Mouse (Mus musculus) MEL (cell line): ENCODE measurements at regions not wholly inside any gene's neighbourhood (a gene's known extent, or its start where the extent isn't known, plus 50 kb on each side); places are given as distances from the start of the nearest gene placed in this dataset.

Source experiments
- DNase-seq: peaks from one replicate; pipeline ENCODE4 v3.0.0; 2011; ENCODE audit warnings: low read depth, low spot score
- H3K27ac ChIP-seq: 2 replicates; pipeline ENCODE4 v1.5.1; 2012; ENCODE audit warnings: low read depth, mild to moderate bottlenecking, control low read depth, low read length, moderate library complexity; ENCODE audit not compliant: control insufficient read depth
- H3K27me3 ChIP-seq, 2 experiments: fragments of 150-350 bp in 1 of 2; sonication (generic) in 1 of 2; 2 replicates each; pipeline ENCODE4 v1.6.1; 2012; ENCODE audit warnings: low read length in 2 of 2, mild to moderate bottlenecking in 2 of 2, improper control_type of control experiment in 1 of 2, moderate library complexity in 1 of 2; ENCODE audit not compliant: insufficient read depth in 2 of 2, control insufficient read depth in 1 of 2
- H3K36me3 ChIP-seq, 2 experiments: 2 replicates each; pipeline ENCODE4 v1.6.1; 2012 to 2014; ENCODE audit warnings: low read length in 2 of 2, improper control_type of control experiment in 1 of 2, inconsistent platforms in 1 of 2, mild to moderate bottlenecking in 1 of 2; ENCODE audit not compliant: insufficient read depth in 2 of 2, control insufficient read depth in 1 of 2
- H3K4me1 ChIP-seq, 2 experiments: fragments of 150-350 bp in 1 of 2; sonication (generic) in 1 of 2; 2 replicates each; pipeline ENCODE4 v1.6.1; 2012; ENCODE audit warnings: low read length in 2 of 2, improper control_type of control experiment in 1 of 2, mild to moderate bottlenecking in 1 of 2; ENCODE audit not compliant: insufficient read depth in 2 of 2, control insufficient read depth in 1 of 2
- H3K4me3 ChIP-seq, 2 experiments: fragments of 150-350 bp in 1 of 2; sonication (generic) in 1 of 2; 2 replicates each; pipeline ENCODE4 v1.5.1; 2012; ENCODE audit warnings: low read depth in 2 of 2, low read length in 2 of 2, mild to moderate bottlenecking in 2 of 2, moderate library complexity in 2 of 2, control low read depth in 1 of 2, improper control_type of control experiment in 1 of 2; ENCODE audit not compliant: control insufficient read depth in 1 of 2, insufficient read depth in 1 of 2
- H3K79me2 ChIP-seq: 2 replicates; pipeline ENCODE4 v1.6.1; 2012; ENCODE audit warnings: mild to moderate bottlenecking, low read length, moderate library complexity; ENCODE audit not compliant: control insufficient read depth, poor library complexity, insufficient read depth
- H3K9ac ChIP-seq: 2 replicates; pipeline ENCODE4 v1.6.1; 2012; ENCODE audit warnings: low read depth, mild to moderate bottlenecking, control low read depth, low read length, moderate library complexity; ENCODE audit not compliant: control insufficient read depth, poor library complexity, severe bottlenecking
- H3K9me3 ChIP-seq: fragments of 150-350 bp; sonication (generic); replicated peaks from 2 replicates; pipeline ENCODE4 v1.6.1; 2012; ENCODE audit warnings: mild to moderate bottlenecking, low read length, improper control_type of control experiment, moderate library complexity; ENCODE audit not compliant: insufficient read depth
- CHD1 ChIP-seq: IDR thresholded peaks from 2 replicates; pipeline ENCODE4 v1.6.1; 2012; ENCODE audit warnings: low read depth, mild to moderate bottlenecking, inconsistent platforms, low read length, improper control_type of control experiment
- CHD2 ChIP-seq: IDR thresholded peaks from 2 replicates; pipeline ENCODE4 v1.6.1; 2011; ENCODE audit warnings: low read length, improper control_type of control experiment
- CTCF ChIP-seq, 3 experiments: IDR thresholded peaks in 2 of 3; conservative IDR thresholded peaks in 1 of 3; 2 replicates each; pipeline ENCODE4 v1.5.1; 2011 to 2012; ENCODE audit warnings: low read length in 3 of 3, low read depth in 2 of 3, mild to moderate bottlenecking in 2 of 3, improper control_type of control experiment in 1 of 3, inconsistent platforms in 1 of 3, mixed read lengths in 1 of 3, moderate library complexity in 1 of 3; ENCODE audit not compliant: control insufficient read depth in 1 of 3, insufficient read depth in 1 of 3, poor library complexity in 1 of 3, severe bottlenecking in 1 of 3
- E2F4 ChIP-seq: IDR thresholded peaks from 2 replicates; pipeline ENCODE4 v1.6.1; 2011; ENCODE audit warnings: low read depth, low read length, improper control_type of control experiment, borderline replicate concordance
- ELF1 ChIP-seq: IDR thresholded peaks from 2 replicates; pipeline ENCODE4 v1.6.1; 2014; ENCODE audit warnings: low read depth, mild to moderate bottlenecking, inconsistent platforms, low read length, improper control_type of control experiment, moderate library complexity
- EP300 ChIP-seq, 2 experiments: IDR thresholded peaks; 2 replicates each; pipeline ENCODE4 v1.6.1; 2011; ENCODE audit warnings: improper control_type of control experiment in 2 of 2, low read length in 2 of 2, low read depth in 1 of 2, mild to moderate bottlenecking in 1 of 2
- ETS1 ChIP-seq: IDR thresholded peaks from 2 replicates; pipeline ENCODE4 v1.6.1; 2012; ENCODE audit warnings: low read depth, mild to moderate bottlenecking, inconsistent platforms, low read length, improper control_type of control experiment, moderate library complexity
- KAT2A ChIP-seq: conservative IDR thresholded peaks from 2 replicates; pipeline ENCODE4 v1.6.1; 2012; ENCODE audit warnings: low read depth, low read length, improper control_type of control experiment, inconsistent platforms
- MAFK ChIP-seq: IDR thresholded peaks from 2 replicates; pipeline ENCODE4 v1.6.1; 2011; ENCODE audit warnings: low read depth, mild to moderate bottlenecking, low read length, improper control_type of control experiment, borderline replicate concordance
- MAZ ChIP-seq: IDR thresholded peaks from 2 replicates; pipeline ENCODE4 v1.6.1; 2012; ENCODE audit warnings: low read depth, mild to moderate bottlenecking, inconsistent platforms, low read length, improper control_type of control experiment
- MYB ChIP-seq: IDR thresholded peaks from 2 replicates; pipeline ENCODE4 v1.6.1; 2011; ENCODE audit warnings: mild to moderate bottlenecking, low read depth, low read length, improper control_type of control experiment
- POLR2A ChIP-seq, 2 experiments: IDR thresholded peaks; 2 replicates each; pipeline ENCODE4 v1.6.1; 2011 to 2012; ENCODE audit warnings: low read length in 2 of 2, mild to moderate bottlenecking in 2 of 2, control low read depth in 1 of 2, improper control_type of control experiment in 1 of 2, low read depth in 1 of 2, moderate library complexity in 1 of 2; ENCODE audit not compliant: control insufficient read depth in 1 of 2, insufficient read depth in 1 of 2, poor library complexity in 1 of 2
- POLR2AphosphoS2 ChIP-seq: IDR thresholded peaks from 2 replicates; pipeline ENCODE4 v1.6.1; 2011; ENCODE audit warnings: low read length, improper control_type of control experiment
- SIN3A ChIP-seq: IDR thresholded peaks from 2 replicates; pipeline ENCODE4 v1.6.1; 2012; ENCODE audit warnings: low read length, improper control_type of control experiment, inconsistent platforms
- TAL1 ChIP-seq: IDR thresholded peaks from 2 replicates; pipeline ENCODE4 v1.6.1; 2012; ENCODE audit warnings: mild to moderate bottlenecking, inconsistent platforms, low read length, moderate library complexity, mixed read lengths
- TBP ChIP-seq: IDR thresholded peaks from 2 replicates; pipeline ENCODE4 v1.8.0; 2011; ENCODE audit warnings: low read depth, low read length, improper control_type of control experiment
- TCF12 ChIP-seq: IDR thresholded peaks from 2 replicates; pipeline ENCODE4 v1.6.1; 2014; ENCODE audit warnings: low read depth, mild to moderate bottlenecking, inconsistent platforms, low read length, improper control_type of control experiment, moderate library complexity
- UBTF ChIP-seq: IDR thresholded peaks from 2 replicates; pipeline ENCODE4 v1.6.1; 2012; ENCODE audit warnings: low read depth, mild to moderate bottlenecking, inconsistent platforms, low read length, improper control_type of control experiment, moderate library complexity, borderline replicate concordance; ENCODE audit not compliant: insufficient read depth

GRCm38 (mm10) chr10:51823900-51824299 lies 146.3 kb downstream of the Rfx6 start:
- Histone ChIP-seq H3K4me1 (no peaks in the 10 kb centered on the region), H3K4me3 (no peak overlapping the region), H3K9ac (no peak overlapping the region), H3K36me3 (no peaks in the 10 kb centered on the region), H3K27me3 (no peaks in the 10 kb centered on the region; a peak in 2 of 4 replicates), H3K27ac (no peak overlapping the region), H3K79me2 (no peaks in the 10 kb centered on the region), H3K9me3 (no peaks in the 10 kb centered on the region)
- DNase-seq, result no peak
- TF ChIP-seq ETS1 (no peak), MYB (no peak), EP300 (IDR thresholded peaks at IDR 0.05; ENCODE audit: low read depth in 1 of 2, low read length in 2 of 2) (no peak), POLR2AphosphoS2 (no peak)

GRCm38 (mm10) chr10:51826431-51826964 lies 148.9 kb downstream of the Rfx6 start:
- H3K27me3 ChIP-seq, result no peaks in the 10 kb centered on the region; a peak in 2 of 4 replicates
- TF ChIP-seq UBTF (no peak), CHD1 (no peak), TAL1 (no peak), POLR2A (IDR thresholded peaks at IDR 0.05; ENCODE audit: control insufficient read depth in 1 of 2, insufficient read depth in 1 of 2, low read depth in 1 of 2, low read length in 2 of 2, poor library complexity in 1 of 2) (no peak)
- H3K27ac ChIP-seq, result no peak overlapping the region
- no peak for DNase-seq
- H3K4me3 ChIP-seq, result no peak overlapping the region
- no peaks in the 10 kb centered on the region for H3K36me3 ChIP-seq
- H3K9me3 ChIP-seq, result no peaks in the 10 kb centered on the region
- H3K79me2 ChIP-seq, result no peaks in the 10 kb centered on the region
- H3K4me1 ChIP-seq, result no peaks in the 10 kb centered on the region
- H3K9ac ChIP-seq, result no peak overlapping the region

- no peak for DNase-seq
- Histone ChIP-seq H3K9ac (no peak overlapping the region), H3K4me3 (no peak overlapping the region), H3K27me3 (no peaks in the 10 kb centered on the region), H3K9me3 (no peaks in the 10 kb centered on the region), H3K79me2 (no peaks in the 10 kb centered on the region), H3K27ac (no peak overlapping the region), H3K4me1 (no peaks in the 10 kb centered on the region), H3K36me3 (no peaks in the 10 kb centered on the region)
- no peak for TF ChIP-seq KAT2A
- TF ChIP-seq CHD2, result no peak
- no peak for TF ChIP-seq CTCF (IDR thresholded peaks at IDR 0.05 in 2 of 3, conservative IDR thresholded peaks at IDR 0.05 in 1 of 3; ENCODE audit: control insufficient read depth in 1 of 3, insufficient read depth in 1 of 3, low read depth in 2 of 3, low read length in 3 of 3, poor library complexity in 1 of 3, severe bottlenecking in 1 of 3)
- no peak for TF ChIP-seq TBP
- TF ChIP-seq ELF1, result no peak
- TF ChIP-seq MAFK, result no peak
- TF ChIP-seq SIN3A, result no peak
- TF ChIP-seq MAZ, result no peak
- TF ChIP-seq CHD1, result no peak
- no peak for TF ChIP-seq E2F4
- TF ChIP-seq TCF12, result no peak
These were observed 154.9 kb downstream of the Rfx6 start for GRCm38 (mm10) chr10:51832459-51832858.
